Mouse (Mus musculus): Measurements from ENCODE around the gene C2cd2.

The C2cd2 gene

DNA sequence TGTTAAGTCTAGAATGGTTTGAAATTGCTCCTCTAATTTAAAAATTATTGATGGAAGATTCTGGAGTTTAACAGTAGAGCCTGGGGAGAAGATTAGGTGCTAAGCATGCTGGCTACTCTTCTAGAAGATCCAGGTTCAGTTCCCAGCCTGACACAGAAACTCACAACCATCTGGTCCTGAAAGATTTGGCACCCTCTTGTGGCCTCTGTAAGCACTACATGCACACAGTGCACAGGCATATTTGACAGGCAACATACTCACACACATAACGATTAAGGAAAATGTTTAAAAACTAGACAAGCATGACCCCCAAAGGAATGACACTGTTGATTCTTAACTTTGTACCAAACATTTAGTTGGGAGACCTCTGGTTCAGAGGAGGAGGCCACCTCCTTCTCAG lies 83.3 kb downstream of the C2cd2 start:
- no peak for DNase-seq

DNA sequence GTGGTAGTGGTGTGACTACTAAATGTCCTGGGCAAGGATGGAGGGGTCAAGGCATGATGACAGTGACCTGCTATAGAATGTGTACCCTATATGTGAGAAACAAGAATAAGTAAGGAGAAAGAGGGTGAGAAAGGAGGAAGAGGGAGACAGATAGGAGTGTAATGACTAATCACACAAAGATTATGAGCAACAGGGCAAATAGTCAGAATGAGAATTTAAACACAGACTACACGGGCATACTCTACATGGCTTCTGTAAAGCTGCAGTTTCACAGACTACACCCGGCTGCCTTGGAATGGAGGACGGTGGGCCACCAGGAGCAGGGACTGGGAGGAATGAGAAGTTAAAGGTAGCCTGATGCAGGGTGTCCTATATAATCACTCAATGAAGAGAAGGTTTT lies 84.9 kb downstream of the C2cd2 start:
- DNase-seq, result no peak

DNA sequence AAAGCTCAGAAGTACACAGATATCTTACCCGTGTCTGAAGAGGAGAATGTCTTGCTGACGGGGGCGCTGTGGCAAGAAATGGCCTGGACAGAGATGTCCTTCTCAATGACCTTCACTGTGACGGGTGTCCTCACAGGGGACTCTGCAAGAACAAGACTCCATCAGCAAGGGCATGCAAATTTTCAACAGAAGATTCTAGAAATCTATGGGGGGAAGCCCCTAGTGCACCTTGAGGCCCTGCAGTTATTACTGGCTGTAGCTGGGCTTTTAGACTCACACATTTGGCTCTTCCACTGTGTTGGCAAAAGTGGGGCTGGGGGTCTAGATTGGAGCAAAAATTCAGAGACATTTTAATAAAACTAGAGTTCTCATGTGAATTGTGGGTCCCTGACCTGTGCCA lies 87.3 kb downstream of the C2cd2 start:
- DNase-seq, result no peak

DNA sequence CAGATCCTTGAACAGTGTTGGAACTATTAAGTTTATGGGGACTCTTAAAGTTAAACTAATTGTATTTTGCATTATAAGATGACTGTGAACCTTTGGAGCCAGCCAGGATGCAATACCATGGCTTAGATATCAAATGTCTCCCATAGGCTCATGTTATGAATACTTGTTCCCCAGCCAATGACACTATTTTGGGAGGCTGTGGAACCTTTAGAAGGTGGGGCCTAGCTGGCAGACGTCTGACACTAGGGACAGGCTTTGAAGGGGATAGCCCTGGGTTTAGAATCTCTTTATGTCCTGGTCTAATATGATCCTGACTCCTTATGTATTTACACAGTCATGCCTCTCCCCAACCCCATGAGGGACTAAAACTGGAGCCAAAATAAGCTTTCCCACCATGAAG lies 88.0 kb downstream of the C2cd2 start:
- DNase-seq, result no peak

DNA sequence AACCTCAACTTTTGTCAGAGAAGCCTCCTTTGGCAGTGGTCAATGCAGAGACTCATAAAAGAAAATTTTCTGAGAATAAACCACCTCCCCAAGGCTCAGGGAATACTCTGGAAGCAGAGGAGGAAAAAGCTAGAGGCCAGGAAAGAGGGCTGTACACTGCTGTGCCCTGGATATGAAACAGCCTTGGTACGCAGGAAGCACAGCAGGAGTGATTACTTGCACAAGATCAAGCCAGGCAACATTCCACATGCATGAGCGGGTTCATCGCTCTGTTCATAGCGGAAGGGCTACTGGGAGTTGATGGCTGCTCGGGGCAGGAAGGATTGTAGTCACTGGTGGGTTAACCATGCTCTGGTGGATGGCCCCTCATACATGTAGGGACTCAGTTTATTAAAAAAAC lies 89.7 kb downstream of the C2cd2 start:
- DNase-seq, result no peak

DNA sequence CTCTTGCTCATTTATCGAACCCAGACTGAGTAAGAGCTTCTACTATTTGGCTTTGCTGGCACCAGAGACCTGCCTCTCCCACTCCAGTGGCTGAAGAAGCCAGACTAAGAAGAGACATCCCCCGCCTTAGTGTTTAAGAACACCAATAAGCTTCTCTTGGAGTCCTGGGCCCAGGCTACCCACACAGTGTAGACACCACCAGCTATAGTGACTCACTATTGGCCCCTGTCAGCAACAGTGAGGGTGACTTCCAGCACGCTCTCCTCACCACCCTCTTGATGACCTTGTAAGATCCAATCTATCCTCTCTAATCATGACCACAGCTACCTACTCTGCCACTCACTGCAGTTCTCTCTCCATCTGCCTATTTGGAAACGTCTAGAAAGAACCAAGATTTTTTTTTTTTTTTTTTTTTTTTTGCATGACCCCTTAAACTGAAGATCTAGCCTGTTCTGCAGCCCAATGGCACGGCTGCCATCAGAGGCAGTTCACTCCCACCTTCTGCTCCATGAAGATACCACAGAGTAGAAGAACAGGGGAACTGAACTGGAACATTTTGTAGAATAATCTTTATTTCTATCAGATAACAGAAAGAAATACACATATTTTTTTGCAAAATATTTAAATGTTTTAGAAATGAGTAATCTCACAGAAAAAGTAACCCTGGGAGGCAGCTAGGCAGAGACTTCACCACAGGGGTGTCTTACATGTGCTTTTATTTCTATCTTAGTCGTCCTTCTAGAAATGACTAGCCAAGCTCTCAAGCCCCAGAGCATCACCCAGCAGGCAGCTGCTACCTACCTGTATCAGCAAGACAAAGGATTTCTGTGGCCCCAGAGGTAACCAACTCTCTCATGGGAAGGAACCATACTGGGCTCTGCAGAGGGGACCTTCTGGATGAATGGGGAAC lies 93.0 kb downstream of the C2cd2 start:
- no peak for DNase-seq

DNA sequence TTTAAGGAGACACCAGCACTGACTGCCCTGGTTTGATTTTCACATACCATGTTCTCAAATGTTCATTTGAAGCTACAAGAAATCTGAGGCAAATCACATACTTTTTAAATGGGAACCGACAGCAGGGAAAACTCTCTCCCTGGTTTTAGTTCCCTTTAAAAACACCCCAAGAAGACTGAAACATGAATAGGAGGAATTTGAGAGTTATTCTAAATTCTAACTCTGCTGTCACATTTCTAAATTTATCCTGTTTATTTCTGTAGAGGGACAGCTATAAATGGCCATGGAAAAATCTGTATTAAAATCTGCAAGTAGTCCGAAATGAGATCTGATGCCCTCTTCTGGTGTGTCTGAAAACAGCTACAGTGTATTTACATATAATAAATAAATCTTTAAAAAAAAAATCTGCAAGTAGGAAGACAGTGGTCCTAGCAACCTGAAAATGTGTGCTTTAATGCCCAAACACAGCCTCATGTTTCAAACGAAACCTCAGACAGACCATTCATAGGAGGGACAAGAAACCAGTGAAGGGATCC lies 98.4 kb downstream of the C2cd2 start:
- no peak for DNase-seq

DNA sequence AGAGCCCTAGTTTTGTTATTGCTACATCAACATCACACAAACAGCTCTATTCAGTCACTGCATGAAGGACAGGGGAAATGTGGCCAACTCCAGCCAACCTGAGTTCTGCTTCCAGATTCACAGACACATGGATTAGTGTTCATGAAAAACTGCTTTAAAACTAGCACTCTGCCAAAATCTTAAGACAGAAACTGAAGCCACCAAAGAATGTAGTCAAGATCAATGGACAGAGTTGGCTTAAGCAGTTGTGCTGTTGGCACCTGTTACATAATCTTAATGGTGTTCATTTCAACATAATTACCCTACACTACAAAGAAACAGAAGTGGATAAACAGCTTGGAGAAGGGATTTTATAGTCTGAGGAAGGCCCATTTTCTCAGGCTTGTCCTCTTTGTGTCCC lies 106.3 kb downstream of the C2cd2 start:
- DNase-seq, result no peak

DNA sequence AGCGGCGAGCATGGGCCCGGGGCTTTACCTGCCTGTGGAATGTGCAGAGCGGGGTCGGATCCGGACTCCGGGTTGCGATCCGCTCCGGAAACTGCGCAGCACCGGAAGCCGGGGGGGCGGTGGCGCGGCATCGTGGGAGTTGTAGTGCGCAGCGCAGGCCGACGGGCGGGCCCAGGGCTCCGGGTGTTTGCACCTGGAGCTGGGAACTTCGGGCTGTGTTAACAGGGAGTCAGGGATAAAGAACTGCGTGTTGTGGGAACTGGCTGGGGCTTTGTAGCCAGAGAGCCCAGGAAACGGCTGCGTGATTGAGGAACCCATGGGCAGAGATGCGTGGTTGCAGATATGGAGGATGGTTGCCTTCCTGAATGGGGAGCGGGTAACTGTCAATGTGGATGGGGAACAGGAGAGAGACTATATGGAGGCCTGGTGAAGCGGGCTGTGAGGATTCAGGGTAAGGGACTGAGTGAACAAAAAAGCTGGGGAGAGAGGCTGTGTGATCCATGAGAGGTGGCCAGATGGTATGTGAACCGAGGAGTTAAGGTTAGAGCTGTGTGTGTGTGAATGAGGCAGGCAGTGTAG lies 110.6 kb downstream of the C2cd2 start, which contains the start of gene Prdm15:
Prdm15 (minus strand) TSS at position 110 of the 579 bp plus-strand sequence.
- DNase-seq, result peak; percentile 99

DNA sequence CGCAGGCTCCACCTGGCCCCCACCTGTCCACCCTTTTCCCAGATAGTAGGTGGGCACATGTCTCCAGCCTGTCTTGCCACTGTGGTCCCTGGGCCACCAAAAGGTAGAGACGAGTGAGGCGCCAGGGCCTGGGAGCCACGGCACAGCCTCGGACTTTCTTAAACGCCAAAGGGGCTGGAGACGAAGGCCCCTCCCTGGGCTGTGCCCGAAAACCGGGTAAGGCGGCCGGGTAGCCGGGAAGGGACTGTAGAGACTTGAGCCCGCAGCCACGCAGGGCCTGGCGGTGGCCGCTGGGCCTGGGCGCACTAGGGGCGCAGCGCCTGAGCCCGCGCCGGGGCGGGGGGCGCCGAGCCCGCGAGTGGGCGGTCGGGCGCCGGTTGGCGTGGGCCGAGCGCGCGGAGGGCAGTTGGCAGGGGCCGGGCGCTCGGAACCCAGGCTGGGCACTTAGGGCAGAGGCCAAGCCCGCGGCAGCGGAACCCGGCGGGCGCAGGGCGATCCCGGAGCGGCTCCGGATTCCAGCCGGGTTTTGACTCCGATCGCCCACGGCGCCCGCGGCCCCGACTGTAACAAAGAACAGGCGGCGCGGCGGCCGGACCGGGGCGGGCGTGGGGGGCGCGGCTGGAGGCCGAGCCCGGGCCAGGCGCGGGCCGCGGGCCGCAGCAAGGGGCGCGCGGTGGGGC lies 111.2 kb downstream of the C2cd2 start:
- DNase-seq, result peak; percentile 99

DNA sequence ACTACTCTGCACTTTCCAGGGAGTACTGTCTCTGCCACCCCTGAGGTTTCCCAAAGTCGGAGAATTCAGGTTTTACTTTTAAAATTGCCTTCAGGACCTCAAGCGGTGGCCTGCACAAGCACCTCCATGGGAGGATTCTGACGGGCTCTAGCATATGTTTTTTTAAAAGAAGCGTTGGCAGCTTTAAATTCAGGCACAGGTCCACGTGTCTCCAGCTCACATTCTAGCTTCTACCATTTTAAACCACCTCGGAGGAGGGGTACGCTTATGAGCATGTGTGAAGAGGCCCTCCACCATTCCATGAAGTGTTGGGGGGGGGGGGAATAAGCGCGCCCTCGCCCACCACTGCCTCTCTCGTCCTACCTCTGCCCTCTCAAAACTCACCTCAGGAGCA lies 111.7 kb downstream of the C2cd2 start:
- DNase-seq, result no peak

DNA sequence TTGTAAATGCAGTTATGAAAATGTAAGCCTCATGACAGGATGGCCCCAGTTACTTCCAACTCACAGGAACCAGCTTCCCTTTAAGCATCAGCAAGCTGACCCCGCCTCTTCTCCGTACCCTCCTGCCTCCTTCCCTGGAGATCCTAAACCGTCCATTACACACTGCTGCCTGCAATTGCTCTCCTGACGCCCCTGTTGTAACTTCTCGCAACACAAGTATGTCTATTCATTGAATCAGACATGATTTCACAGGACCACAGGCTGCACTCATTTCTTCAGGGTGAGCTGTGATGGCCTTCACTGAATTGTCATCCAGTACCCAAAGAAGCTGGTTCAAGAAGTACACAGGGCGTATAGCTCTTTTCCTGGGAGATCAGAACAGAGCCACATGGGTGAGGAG lies 113.6 kb downstream of the C2cd2 start:
- no peak for DNase-seq

DNA sequence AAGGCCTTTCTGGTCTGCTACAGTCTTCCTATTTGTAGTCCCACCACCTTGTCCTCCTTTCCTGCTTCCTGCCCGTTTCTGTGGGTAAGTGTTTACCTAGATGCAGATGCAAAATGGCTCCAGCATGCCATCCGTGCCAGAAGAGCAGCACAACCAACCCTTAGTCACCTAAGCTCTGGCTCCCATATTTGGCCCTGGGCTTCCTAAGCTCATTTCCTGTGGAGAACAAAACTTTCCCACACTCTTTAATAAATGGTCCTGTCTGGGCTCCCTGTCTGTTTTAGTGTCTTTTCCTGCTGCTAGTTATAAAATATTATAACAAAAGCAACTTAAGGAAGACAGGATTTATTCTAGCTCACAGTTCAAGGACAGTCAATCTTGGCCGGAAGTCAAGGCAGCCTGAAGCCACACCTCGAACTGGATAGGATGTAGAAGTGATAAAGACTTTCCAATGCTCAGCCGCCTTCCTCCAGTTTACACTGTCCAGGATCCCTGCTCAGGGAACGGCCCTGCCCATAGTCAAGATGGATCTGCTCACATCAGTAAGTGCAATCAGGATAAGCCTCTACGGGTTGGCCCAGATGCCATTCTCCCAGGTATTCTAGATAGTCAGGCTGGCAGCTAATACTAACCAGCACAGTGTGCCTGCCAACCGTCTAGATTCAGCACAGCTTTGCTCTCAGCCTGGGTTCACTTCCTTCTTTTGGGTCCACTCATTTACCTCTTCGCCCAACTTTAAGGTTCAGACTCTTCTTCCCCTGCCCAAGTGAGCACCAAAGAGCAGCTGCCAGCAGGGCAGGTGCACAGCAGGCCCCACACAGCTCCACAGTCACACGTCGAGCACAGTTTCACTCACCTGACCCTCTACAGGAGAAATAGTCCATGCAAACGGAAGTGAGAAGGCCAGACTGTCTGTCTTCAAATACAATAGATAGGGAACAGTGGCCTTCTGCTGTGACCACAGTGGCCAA lies 117.1 kb downstream of the C2cd2 start:
- peak; percentile 90 for DNase-seq

DNA sequence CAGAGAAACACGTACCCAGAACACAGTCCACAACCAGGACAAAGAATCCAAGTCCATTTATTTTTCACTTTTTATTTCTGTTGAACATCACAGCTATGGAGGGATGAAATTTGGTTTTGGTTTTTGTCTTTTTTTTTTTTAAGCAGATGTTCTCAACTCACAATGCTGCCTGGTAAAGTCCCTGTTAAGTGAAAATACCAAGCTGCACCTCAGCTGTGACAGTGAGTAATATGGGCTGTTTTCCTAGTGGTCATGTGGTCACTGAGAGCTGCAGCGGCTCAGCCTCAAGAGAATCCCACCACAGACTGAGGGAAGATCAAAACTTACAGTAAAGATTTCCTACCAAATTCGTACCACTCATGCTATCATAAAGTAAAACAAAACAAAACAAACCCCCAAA lies 130.2 kb downstream of the C2cd2 start:
- DNase-seq, result no peak

DNA sequence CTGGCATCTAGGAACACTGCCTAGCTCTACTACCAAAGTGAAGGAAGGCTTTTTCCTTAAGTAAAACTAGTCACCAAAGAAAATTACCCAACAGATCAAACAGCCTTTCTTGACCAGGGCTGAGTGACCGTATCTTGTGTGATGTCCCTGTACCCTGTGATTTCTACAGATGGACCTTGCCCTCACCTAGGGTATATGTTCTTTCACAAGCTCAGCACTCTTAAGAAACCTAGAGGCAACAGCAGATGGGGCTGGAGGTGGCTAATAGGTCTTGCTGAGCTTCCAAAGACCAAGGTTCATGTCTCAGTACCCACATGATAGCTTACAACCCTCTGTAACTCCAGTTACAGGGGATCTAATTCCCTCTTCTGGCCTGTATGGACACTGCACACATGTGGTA lies 134.2 kb downstream of the C2cd2 start:
- no peak for DNase-seq

DNA sequence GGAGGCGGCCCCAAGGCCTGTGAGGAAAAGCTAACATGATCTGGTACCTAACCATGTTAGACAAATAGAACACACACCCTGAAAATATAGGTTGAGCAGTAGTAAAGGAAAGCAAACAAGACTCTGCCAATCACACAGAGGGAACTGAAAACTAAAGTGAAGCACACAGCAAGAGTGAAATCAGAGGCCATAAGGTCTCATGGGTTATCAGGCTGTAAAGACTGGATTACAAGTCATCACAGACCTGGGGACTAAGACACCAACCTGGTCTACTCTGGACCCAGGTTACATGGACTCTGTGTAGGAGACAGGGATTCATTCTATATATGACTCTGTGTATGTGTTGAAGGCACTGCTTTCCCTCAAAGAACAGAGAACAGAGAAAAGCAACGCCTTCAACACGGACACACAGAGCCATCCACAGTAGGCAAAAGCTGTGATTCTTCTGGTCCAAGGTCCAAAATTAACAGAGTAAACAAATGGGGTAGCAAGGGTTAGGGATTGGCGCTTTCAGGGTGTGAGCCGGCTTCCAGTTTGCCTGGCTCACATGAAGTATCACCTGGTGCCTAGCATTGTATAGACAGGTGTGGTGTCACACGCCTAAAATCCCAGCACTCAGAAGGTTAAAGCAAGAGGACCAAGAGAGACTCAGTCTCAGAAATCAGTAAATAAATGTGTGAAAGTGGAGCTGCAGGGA lies 138.9 kb downstream of the C2cd2 start:
- DNase-seq, result no peak

DNA sequence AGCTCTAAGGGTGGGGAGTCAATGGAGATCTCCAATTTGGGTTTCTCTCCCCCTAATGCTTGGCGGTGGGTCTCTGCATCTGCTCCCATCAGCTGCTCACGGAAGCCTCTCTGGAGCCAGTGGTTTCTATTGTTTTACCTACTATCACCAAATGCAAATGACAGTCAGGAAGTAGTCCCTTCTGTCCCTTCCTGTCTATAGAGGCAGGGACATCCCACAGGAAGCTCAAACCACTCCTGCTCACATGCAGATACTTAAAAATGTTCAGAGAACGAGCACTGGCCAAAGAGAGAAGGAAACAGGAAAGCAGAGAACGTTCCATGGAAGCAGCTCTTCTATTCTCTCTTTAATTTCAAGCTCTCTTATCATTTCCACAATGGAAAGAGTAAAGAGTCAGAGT lies 142.9 kb downstream of the C2cd2 start:
- DNase-seq, result no peak

DNA sequence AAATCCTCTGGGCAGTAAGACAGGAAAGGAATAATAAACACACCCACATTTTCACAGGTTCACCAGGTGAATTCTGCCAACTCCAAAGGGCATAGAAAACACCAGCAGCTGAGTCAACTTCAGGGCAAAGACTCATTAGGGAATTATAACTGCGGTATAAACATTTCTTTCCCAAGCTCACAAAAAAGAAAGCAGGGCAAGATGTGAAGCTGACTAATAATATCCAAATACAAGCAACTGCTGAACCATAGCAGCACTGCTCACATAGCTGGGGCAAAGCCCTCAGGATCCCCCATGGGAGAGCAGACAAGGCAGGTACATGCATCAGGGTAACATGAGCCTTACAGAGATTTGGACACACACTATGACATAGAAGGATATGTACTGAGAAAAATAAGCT lies 145.0 kb downstream of the C2cd2 start:
- DNase-seq, result no peak

DNA sequence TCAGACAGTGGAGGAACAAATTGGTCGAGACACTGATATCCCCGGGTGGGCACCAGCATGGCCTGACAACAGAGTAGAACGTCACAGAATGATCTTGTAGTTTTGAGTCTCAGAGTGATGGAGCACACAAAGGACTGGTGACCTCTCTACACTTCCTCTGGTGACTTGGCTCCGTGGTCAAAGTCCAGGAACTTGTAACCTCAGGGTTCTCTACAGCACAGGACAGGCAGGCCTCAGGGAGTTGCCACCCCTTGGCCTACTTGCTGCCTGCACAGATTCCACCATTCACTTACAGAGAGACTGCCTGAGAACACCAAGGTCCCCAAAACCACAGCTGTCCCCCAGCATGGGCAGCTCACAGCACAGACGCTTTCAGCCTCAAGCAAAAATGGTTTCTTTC lies 147.1 kb downstream of the C2cd2 start:
- DNase-seq, result no peak

DNA sequence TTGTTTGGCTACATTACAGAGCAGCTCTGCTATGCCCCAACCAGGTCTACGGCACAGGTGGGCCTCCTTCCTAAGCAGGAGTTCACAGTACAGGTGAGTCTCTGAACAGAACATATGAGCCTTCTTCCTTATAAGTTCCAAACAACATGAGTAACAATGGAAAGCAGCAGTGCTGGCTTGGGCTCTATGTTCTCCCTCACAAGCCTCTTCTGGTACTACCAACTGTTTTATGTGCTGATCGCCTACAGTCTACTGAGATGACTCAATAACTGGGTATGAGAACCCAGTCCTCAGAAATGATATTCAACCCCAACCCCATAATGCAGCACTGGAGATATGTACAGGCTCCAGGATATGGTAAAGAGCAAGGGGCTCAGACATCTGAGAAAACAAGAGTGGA lies 148.3 kb downstream of the C2cd2 start:
- DNase-seq, result no peak

DNA sequence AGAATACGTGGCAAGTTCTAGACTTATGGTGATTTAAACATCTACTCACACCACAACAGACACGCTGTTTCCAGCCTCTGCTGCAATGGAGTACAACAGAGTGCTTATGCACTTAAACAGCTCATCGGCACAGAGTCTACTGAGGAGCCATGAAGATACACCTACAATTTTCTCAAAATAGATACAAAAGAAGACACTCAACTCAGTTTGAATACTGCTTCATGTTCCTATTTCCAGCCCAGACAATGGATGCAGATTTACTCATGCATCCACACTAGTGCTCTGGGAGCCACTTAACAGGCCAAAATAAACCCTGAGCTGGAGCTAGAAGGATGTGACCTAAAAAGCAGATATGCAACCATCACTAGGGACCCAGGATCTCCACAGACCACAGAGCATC lies 153.5 kb downstream of the C2cd2 start:
- DNase-seq, result no peak

DNA sequence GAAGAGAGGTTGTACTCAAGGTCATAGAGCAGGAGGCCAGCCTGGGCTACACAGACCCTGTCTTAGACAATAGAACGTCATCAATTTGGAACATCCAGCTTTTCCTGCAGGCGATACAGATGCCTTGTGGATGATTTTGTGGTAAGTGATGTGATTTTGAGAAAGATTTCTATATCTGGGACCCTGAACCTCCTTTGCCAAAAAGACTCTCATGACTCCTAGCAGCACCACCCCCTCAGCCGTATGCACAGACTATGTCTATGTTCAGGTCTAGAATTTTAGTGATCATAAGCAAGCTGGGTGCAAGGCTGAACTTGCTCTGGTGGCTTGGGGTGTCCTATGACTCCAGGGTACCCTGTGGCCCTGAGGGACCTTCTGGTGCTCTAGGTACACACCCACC lies 156.8 kb downstream of the C2cd2 start:
- DNase-seq, result no peak
